Mouse (Mus musculus) cortical plate, adult 2 months (tissue): Measurements from ENCODE around the gene Tenm4.
A peak's percentile ranks its signal among the peaks of the same experiment; 100 is the strongest.

Experiments used
- CTCF ChIP-seq: fragments of 200-500 bp; IDR thresholded peaks from 2 replicates; pipeline ENCODE4 v1.5.1; 2011; ENCODE audit warnings: mild to moderate bottlenecking, control low read depth, low read length; ENCODE audit not compliant: insufficient read depth; ENCODE audit errors: extremely low read depth
- POLR2A ChIP-seq: fragments of 200-500 bp; IDR thresholded peaks from 2 replicates; pipeline ENCODE4 v1.6.1; 2011; ENCODE audit warnings: mild to moderate bottlenecking, low read length, control low read depth; ENCODE audit not compliant: insufficient read depth; ENCODE audit errors: extremely low read depth

DNA sequence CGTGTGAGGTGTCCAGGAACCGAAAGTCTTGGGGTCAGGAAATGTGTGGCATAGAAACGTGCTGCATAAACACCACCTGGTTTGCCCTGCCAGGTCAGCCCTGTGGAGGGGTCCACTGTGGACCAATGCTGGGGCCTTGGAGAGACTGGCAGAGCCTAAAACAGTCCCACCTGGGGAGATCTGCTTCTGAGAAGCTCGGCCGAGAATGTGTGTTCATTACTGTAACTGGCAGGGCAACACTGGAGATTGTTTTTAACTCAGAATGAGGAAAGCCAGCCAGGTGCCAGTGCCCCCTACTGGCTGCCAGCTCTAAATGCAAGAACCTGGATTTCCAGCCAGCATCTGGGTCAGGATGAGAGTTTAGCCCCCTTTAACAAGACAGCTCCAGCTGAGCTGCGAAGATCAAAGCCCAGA, 383.2 kb downstream of the Tenm4 start:
- peak; percentile 73 for TF ChIP-seq CTCF
- no peak for TF ChIP-seq POLR2A
